Mouse (Mus musculus): ENCODE measurements around the gene St3gal5. TPM values are rescaled to one million over a fixed set of nuclear protein-coding genes. Genes with fewer than 3 reads are reported as not detected.

The St3gal5 gene
- polyA plus RNA-seq, 1 experiment from 2014 or later = 29.6 TPM

GRCm38 (mm10) chr6:72134850-72135515 lies 37.6 kb downstream of the St3gal5 start:
- H3K9me3 ChIP-seq (replicated peaks) = no peaks in the 10 kb centered on the region
- H3K4me2 ChIP-seq (replicated peaks) = no peak overlapping the region
- ATAC-seq (ENCODE audit: insufficient number of reproducible peaks, low FRiP score, low TSS enrichment, low read depth) = no peak
- H3K27ac ChIP-seq (replicated peaks) = no peak overlapping the region
- H3K9ac ChIP-seq = no peak overlapping the region
- no peak overlapping the region for H3K4me3 ChIP-seq (replicated peaks)
- WGBS = 52% methylated on average over 9 of the region's 9 CpGs
- H3K27me3 ChIP-seq = no peaks in the 10 kb centered on the region
- H3K4me1 ChIP-seq = 0 out of 2 replicates have a peak, but pooled peaks cover 15% of the 10 kb centered on the region
- peaks cover 17% of the 10 kb centered on the region; the same call in 1 of the 2 replicates for H3K36me3 ChIP-seq

GRCm38 (mm10) chr6:72136016-72136415 lies 38.6 kb downstream of the St3gal5 start:
- 0 out of 2 replicates have a peak, but pooled peaks cover 15% of the 10 kb centered on the region for H3K4me1 ChIP-seq
- H3K36me3 ChIP-seq = peaks cover 12% of the 10 kb centered on the region; the same call in 1 of the 2 replicates
- no peak overlapping the region for H3K4me3 ChIP-seq (replicated peaks)
- H3K9ac ChIP-seq = no peak overlapping the region
- WGBS = 75% methylated on average over 5 of the region's 5 CpGs
- H3K4me2 ChIP-seq (replicated peaks) = no peak overlapping the region
- H3K27me3 ChIP-seq = no peaks in the 10 kb centered on the region
- H3K9me3 ChIP-seq (replicated peaks) = no peaks in the 10 kb centered on the region
- H3K27ac ChIP-seq (replicated peaks) = no peak overlapping the region
- ATAC-seq (ENCODE audit: insufficient number of reproducible peaks, low FRiP score, low TSS enrichment, low read depth) = no peak

GRCm38 (mm10) chr6:72136543-72136942 lies 39.2 kb downstream of the St3gal5 start:
- Histone ChIP-seq H3K9me3 (replicated peaks) (no peaks in the 10 kb centered on the region), H3K9ac (no peak overlapping the region), H3K4me2 (replicated peaks) (no peak overlapping the region), H3K27me3 (no peaks in the 10 kb centered on the region), H3K4me3 (replicated peaks) (no peak overlapping the region), H3K4me1 (0 out of 2 replicates have a peak, but pooled peaks cover 15% of the 10 kb centered on the region), H3K27ac (replicated peaks) (no peak overlapping the region), H3K36me3 (peaks cover 12% of the 10 kb centered on the region; the same call in 1 of the 2 replicates)
- no peak for ATAC-seq (ENCODE audit: insufficient number of reproducible peaks, low FRiP score, low TSS enrichment, low read depth)
- 62% methylated on average over 10 of the region's 10 CpGs for WGBS

- Histone ChIP-seq H3K4me1 (0 out of 2 replicates have a peak, but pooled peaks cover 15% of the 10 kb centered on the region), H3K36me3 (0 out of 2 replicates have a peak, but pooled peaks cover 8% of the 10 kb centered on the region), H3K27me3 (no peaks in the 10 kb centered on the region), H3K9ac (no peak overlapping the region), H3K4me3 (replicated peaks) (no peak overlapping the region), H3K9me3 (replicated peaks) (no peaks in the 10 kb centered on the region), H3K4me2 (replicated peaks) (no peak overlapping the region), H3K27ac (replicated peaks) (no peak overlapping the region)
- no peak for ATAC-seq (ENCODE audit: insufficient number of reproducible peaks, low FRiP score, low TSS enrichment, low read depth)
- 79% methylated on average over 9 of the region's 9 CpGs for WGBS
Measured at GRCm38 (mm10) chr6:72139508-72140193, 42.3 kb downstream of the St3gal5 start.

GRCm38 (mm10) chr6:72140371-72140770 lies 43.0 kb downstream of the St3gal5 start:
- Histone ChIP-seq H3K4me1 (0 out of 2 replicates have a peak, but pooled peaks cover 14% of the 10 kb centered on the region), H3K4me2 (replicated peaks) (no peak overlapping the region), H3K27ac (replicated peaks) (0 out of 2 replicates have a peak overlapping the region, but pooled peaks have one; percentile 2), H3K9me3 (replicated peaks) (no peaks in the 10 kb centered on the region), H3K4me3 (replicated peaks) (no peak overlapping the region), H3K9ac (no peak overlapping the region), H3K27me3 (no peaks in the 10 kb centered on the region), H3K36me3 (0 out of 2 replicates have a peak, but pooled peaks cover 8% of the 10 kb centered on the region)
- 73% methylated on average over 8 of the region's 8 CpGs for WGBS
- ATAC-seq (ENCODE audit: insufficient number of reproducible peaks, low FRiP score, low TSS enrichment, low read depth) = no peak

- no peak overlapping the region for H3K4me3 ChIP-seq (replicated peaks)
- no peak overlapping the region for H3K27ac ChIP-seq (replicated peaks)
- 0 out of 2 replicates have a peak, but pooled peaks cover 6% of the 10 kb centered on the region for H3K4me1 ChIP-seq
- ATAC-seq (ENCODE audit: insufficient number of reproducible peaks, low FRiP score, low TSS enrichment, low read depth) = no peak
- no peaks in the 10 kb centered on the region for H3K9me3 ChIP-seq (replicated peaks)
- no peak overlapping the region for H3K4me2 ChIP-seq (replicated peaks)
- no peak overlapping the region for H3K9ac ChIP-seq
- WGBS = 49% methylated on average over 10 of the region's 10 CpGs
- H3K36me3 ChIP-seq = 0 out of 2 replicates have a peak, but pooled peaks cover 8% of the 10 kb centered on the region
- H3K27me3 ChIP-seq = no peaks in the 10 kb centered on the region
Measured at GRCm38 (mm10) chr6:72141191-72141590, 43.8 kb downstream of the St3gal5 start.

- no peaks in the 10 kb centered on the region for H3K27me3 ChIP-seq
- no peak overlapping the region for H3K9ac ChIP-seq
- H3K4me2 ChIP-seq (replicated peaks) = no peak overlapping the region
- H3K9me3 ChIP-seq (replicated peaks) = no peaks in the 10 kb centered on the region
- H3K27ac ChIP-seq (replicated peaks) = no peak overlapping the region
- no peaks in the 10 kb centered on the region for H3K4me1 ChIP-seq
- 0 out of 2 replicates have a peak, but pooled peaks cover 10% of the 10 kb centered on the region for H3K36me3 ChIP-seq
- 93% methylated on average over 4 of the region's 4 CpGs for WGBS
- ATAC-seq (ENCODE audit: insufficient number of reproducible peaks, low FRiP score, low TSS enrichment, low read depth) = no peak
- H3K4me3 ChIP-seq (replicated peaks) = no peak overlapping the region
Measured at GRCm38 (mm10) chr6:72142561-72142960, 45.2 kb downstream of the St3gal5 start.

- no peak overlapping the region for H3K9ac ChIP-seq
- H3K4me2 ChIP-seq (replicated peaks) = no peak overlapping the region
- no peak overlapping the region for H3K4me3 ChIP-seq (replicated peaks)
- no peak overlapping the region for H3K27ac ChIP-seq (replicated peaks)
- H3K27me3 ChIP-seq = no peaks in the 10 kb centered on the region
- 69% methylated on average over 7 of the region's 7 CpGs for WGBS
- peak; percentile 39; the same call in 1 of the 2 replicates for ATAC-seq (ENCODE audit: insufficient number of reproducible peaks, low FRiP score, low TSS enrichment, low read depth)
- H3K36me3 ChIP-seq = peaks cover 18% of the 10 kb centered on the region
- no peaks in the 10 kb centered on the region for H3K4me1 ChIP-seq
- H3K9me3 ChIP-seq (replicated peaks) = no peaks in the 10 kb centered on the region
Measured at GRCm38 (mm10) chr6:72144353-72144752, 47.0 kb downstream of the St3gal5 start.

- Histone ChIP-seq H3K27ac (replicated peaks) (no peak overlapping the region), H3K4me1 (no peaks in the 10 kb centered on the region), H3K36me3 (peaks cover 26% of the 10 kb centered on the region), H3K4me2 (replicated peaks) (no peak overlapping the region), H3K27me3 (no peaks in the 10 kb centered on the region), H3K4me3 (replicated peaks) (no peak overlapping the region), H3K9me3 (replicated peaks) (no peaks in the 10 kb centered on the region; the same call in 1 of the 2 replicates), H3K9ac (no peak overlapping the region)
- 68% methylated on average over 14 of the region's 14 CpGs for WGBS
- no peak for ATAC-seq (ENCODE audit: insufficient number of reproducible peaks, low FRiP score, low TSS enrichment, low read depth)
Measured at GRCm38 (mm10) chr6:72146803-72147202, 49.4 kb downstream of the St3gal5 start.

- no peak overlapping the region for H3K27ac ChIP-seq (replicated peaks)
- H3K4me1 ChIP-seq = no peaks in the 10 kb centered on the region
- WGBS = 93% methylated on average over 4 of the region's 4 CpGs
- no peaks in the 10 kb centered on the region for H3K27me3 ChIP-seq
- ATAC-seq (ENCODE audit: insufficient number of reproducible peaks, low FRiP score, low TSS enrichment, low read depth) = no peak
- no peaks in the 10 kb centered on the region; the same call in 1 of the 2 replicates for H3K9me3 ChIP-seq (replicated peaks)
- no peak overlapping the region for H3K4me2 ChIP-seq (replicated peaks)
- no peak overlapping the region for H3K9ac ChIP-seq
- peaks cover 24% of the 10 kb centered on the region for H3K36me3 ChIP-seq
- no peak overlapping the region for H3K4me3 ChIP-seq (replicated peaks)
Measured at GRCm38 (mm10) chr6:72148721-72149120, 51.3 kb downstream of the St3gal5 start.

GRCm38 (mm10) chr6:72149797-72150196 lies 52.4 kb downstream of the St3gal5 start:
- no peak overlapping the region for H3K9ac ChIP-seq
- H3K9me3 ChIP-seq (replicated peaks) = no peaks in the 10 kb centered on the region; the same call in 1 of the 2 replicates
- H3K4me2 ChIP-seq (replicated peaks) = no peak overlapping the region
- H3K4me3 ChIP-seq (replicated peaks) = no peak overlapping the region
- 83% methylated on average over 3 of the region's 3 CpGs for WGBS
- ATAC-seq (ENCODE audit: insufficient number of reproducible peaks, low FRiP score, low TSS enrichment, low read depth) = no peak
- H3K4me1 ChIP-seq = no peaks in the 10 kb centered on the region
- peaks cover 27% of the 10 kb centered on the region for H3K36me3 ChIP-seq
- H3K27ac ChIP-seq (replicated peaks) = no peak overlapping the region
- H3K27me3 ChIP-seq = no peaks in the 10 kb centered on the region

Measured in embryonic facial prominence, embryonic 15.5 days (tissue).